Mouse (Mus musculus): ENCODE data around the gene Ppp1ca. TPM values are rescaled to one million over a fixed set of nuclear protein-coding genes. Genes with fewer than 3 reads are reported as not detected.

The Ppp1ca gene
- polyA plus RNA-seq, 1 experiment from 2014 or later = 591 TPM

DNA sequence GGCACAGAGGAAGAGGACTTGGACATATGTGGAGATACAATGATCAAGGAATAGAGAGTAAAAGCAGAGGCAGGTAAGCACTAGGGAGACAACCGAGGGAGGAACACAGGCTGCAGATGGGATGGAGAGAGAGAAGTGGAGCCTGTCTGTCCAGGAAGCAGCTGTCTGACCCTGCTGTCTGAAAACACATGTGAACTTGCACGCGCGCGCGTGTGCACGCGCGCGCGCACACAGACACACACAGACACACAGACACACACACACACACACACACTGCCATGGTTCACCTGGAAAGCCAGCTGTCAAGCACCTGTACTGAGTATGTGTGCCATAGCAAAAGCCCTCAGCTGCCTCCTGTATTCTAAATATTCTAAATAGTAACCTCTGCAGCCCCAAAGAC is 26.4 kb downstream of the Ppp1ca start:
- H3K36me3 ChIP-seq (ENCODE audit: control insufficient read depth, insufficient read depth, low read length) = no peaks in the 10 kb centered on the region

DNA sequence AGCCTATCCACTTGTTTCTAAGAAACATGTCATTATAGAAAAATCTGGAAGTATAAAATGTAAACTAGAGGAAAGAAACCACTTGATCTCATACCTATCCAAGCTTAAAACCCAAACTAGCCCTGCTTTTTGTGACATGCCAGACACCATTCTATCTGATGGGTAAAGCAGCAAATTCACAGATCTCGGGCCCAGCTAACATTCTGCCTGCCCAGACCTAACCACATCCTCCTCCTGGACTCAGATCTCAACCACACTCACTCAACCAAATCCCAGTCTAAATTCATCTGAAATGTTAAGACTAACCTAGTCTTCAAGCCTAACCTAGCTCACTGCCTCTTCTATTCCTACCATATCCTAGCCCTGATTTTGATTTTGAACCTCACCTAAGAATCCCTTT is 26.9 kb downstream of the Ppp1ca start:
- no peaks in the 10 kb centered on the region for H3K9me3 ChIP-seq (ENCODE audit: control insufficient read depth, low read length)
- no peak overlapping the region for H3K4me3 ChIP-seq (replicated peaks; ENCODE audit: low read depth, low read length)
- DNase-seq (no peak), ATAC-seq (ENCODE audit: low FRiP score, low TSS enrichment) (no peak)
- 69% methylated on average over 1 of the region's 1 CpGs for WGBS
- no peak overlapping the region for H3K9ac ChIP-seq (replicated peaks; ENCODE audit: low read length)
- H3K27ac ChIP-seq (replicated peaks; ENCODE audit: low read depth, low read length) = no peak overlapping the region
- no peak overlapping the region for H3K4me2 ChIP-seq (ENCODE audit: low read length)
- H3K4me1 ChIP-seq (ENCODE audit: control insufficient read depth, insufficient read depth, low read length) = 0 out of 2 replicates have a peak, but pooled peaks cover 12% of the 10 kb centered on the region
- H3K27me3 ChIP-seq (ENCODE audit: control insufficient read depth, insufficient read depth, low read length) = peaks cover 29% of the 10 kb centered on the region
- H3K36me3 ChIP-seq (ENCODE audit: control insufficient read depth, insufficient read depth, low read length) = no peaks in the 10 kb centered on the region

More for the DNA sequence above, 26.4 kb downstream of the Ppp1ca start:
- no peak overlapping the region for H3K4me3 ChIP-seq (replicated peaks; ENCODE audit: low read depth, low read length)
- H3K4me2 ChIP-seq (ENCODE audit: low read length) = no peak overlapping the region
- H3K27ac ChIP-seq (replicated peaks; ENCODE audit: low read depth, low read length) = no peak overlapping the region
- H3K9me3 ChIP-seq (ENCODE audit: control insufficient read depth, low read length) = no peaks in the 10 kb centered on the region
- 89% methylated on average over 11 of the region's 11 CpGs for WGBS
- no peak overlapping the region for H3K9ac ChIP-seq (replicated peaks; ENCODE audit: low read length)
- ATAC-seq (ENCODE audit: low FRiP score, low TSS enrichment) = no peak
- DNase-seq = no peak
- peaks cover 34% of the 10 kb centered on the region for H3K27me3 ChIP-seq (ENCODE audit: control insufficient read depth, insufficient read depth, low read length)
- H3K4me1 ChIP-seq (ENCODE audit: control insufficient read depth, insufficient read depth, low read length) = 0 out of 2 replicates have a peak, but pooled peaks cover 15% of the 10 kb centered on the region

DNA sequence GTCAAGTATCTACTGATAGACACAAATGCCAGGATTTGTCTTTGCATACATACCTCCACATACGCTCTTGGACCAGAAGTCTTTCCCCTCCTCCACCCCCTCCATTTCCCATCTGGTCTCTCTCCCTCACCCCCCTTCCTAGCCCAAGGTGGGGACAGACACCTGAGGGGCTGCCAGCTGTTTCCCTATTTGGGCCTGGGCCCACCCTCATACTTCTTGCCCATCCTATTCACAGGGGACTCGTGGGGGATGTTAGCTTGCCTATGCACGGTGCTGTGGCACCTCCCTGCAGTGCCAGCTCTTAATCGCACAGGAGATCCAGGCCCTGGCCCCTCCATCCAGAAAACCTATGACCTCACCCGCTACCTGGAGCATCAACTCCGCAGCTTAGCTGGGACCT is 28.1 kb downstream of the Ppp1ca start:
- no peak overlapping the region for H3K4me2 ChIP-seq (ENCODE audit: low read length)
- no peak overlapping the region for H3K9ac ChIP-seq (replicated peaks; ENCODE audit: low read length)
- ATAC-seq (ENCODE audit: low FRiP score, low TSS enrichment) (no peak), DNase-seq (no peak)
- no peaks in the 10 kb centered on the region for H3K9me3 ChIP-seq (ENCODE audit: control insufficient read depth, low read length)
- H3K4me1 ChIP-seq (ENCODE audit: control insufficient read depth, insufficient read depth, low read length) = 0 out of 2 replicates have a peak, but pooled peaks cover 4% of the 10 kb centered on the region
- WGBS = 86% methylated on average over 6 of the region's 6 CpGs
- no peak overlapping the region for H3K4me3 ChIP-seq (replicated peaks; ENCODE audit: low read depth, low read length)
- H3K36me3 ChIP-seq (ENCODE audit: control insufficient read depth, insufficient read depth, low read length) = no peaks in the 10 kb centered on the region
- peaks cover 22% of the 10 kb centered on the region for H3K27me3 ChIP-seq (ENCODE audit: control insufficient read depth, insufficient read depth, low read length)
- H3K27ac ChIP-seq (replicated peaks; ENCODE audit: low read depth, low read length) = no peak overlapping the region

DNA sequence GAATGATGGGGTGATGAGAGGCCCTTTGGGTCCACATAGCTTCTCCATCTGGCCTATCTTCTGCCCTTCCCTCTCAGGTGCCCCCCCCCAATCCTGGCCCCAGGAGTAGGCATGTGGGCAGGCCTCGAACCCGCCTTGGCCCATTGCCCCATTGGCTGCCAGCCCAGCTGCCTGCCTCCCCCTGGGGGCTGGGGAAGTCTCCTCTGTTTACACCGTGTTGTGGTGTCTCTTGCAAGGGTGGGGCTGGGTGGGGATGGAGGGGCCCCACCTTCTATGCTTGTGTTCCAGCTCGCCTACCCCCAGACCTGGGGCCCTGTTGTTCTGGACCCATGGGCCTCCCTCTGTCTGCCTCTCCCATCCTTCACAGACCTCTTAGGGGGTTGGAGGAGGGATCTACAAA is 28.6 kb downstream of the Ppp1ca start:
- no peak for ATAC-seq (ENCODE audit: low FRiP score, low TSS enrichment)
- no peak for DNase-seq
- H3K27me3 ChIP-seq (ENCODE audit: control insufficient read depth, insufficient read depth, low read length) = peaks cover 17% of the 10 kb centered on the region
- no peak overlapping the region for H3K4me3 ChIP-seq (replicated peaks; ENCODE audit: low read depth, low read length)
- no peak overlapping the region for H3K27ac ChIP-seq (replicated peaks; ENCODE audit: low read depth, low read length)
- H3K4me1 ChIP-seq (ENCODE audit: control insufficient read depth, insufficient read depth, low read length) = no peaks in the 10 kb centered on the region
- H3K4me2 ChIP-seq (ENCODE audit: low read length) = no peak overlapping the region
- H3K9me3 ChIP-seq (ENCODE audit: control insufficient read depth, low read length) = no peaks in the 10 kb centered on the region
- H3K36me3 ChIP-seq (ENCODE audit: control insufficient read depth, insufficient read depth, low read length) = no peaks in the 10 kb centered on the region
- WGBS = 53% methylated on average over 4 of the region's 4 CpGs
- no peak overlapping the region for H3K9ac ChIP-seq (replicated peaks; ENCODE audit: low read length)

DNA sequence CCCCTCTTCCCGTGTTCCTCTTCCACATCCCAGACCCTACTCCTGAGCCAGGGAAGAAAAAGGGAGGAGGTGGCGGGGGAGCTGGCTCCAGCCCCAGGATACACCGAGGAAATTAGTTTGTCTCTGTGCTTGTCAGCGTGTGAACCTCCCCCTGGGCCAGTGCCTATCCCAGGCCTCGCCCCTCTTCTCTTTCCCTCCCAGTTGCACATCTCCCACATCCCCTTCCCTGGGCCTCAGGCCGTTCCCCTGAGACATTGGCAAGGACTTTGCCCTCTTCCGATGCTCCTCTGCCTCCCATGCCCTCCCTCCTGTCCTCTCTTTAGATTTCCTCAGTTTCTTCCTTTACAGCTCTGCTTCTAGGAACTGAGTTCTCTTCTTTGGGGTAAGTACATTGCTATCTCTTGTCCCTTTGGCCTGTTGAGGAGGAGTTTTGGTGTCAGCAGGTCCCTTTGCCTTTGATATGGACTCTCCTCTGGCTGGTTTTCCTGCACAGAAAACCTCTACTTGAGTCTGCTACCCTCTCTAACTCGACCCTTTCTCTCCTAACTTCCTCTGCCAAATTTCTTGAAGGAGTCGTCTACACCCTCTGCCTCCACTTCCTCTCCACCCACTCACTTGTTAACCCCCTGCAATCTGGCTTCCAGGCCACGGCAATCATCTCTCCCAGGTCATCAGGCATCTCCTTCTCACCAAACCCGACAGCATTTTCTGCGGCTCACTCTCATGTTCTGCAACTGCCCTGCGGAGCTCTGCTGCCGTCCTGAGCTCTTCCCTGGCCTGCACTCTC is 29.3 kb downstream of the Ppp1ca start:
- DNase-seq = peak; percentile 12
- no peak overlapping the region for H3K4me2 ChIP-seq (ENCODE audit: low read length)
- no peaks in the 10 kb centered on the region for H3K36me3 ChIP-seq (ENCODE audit: control insufficient read depth, insufficient read depth, low read length)
- H3K27ac ChIP-seq (replicated peaks; ENCODE audit: low read depth, low read length) = no peak overlapping the region
- H3K27me3 ChIP-seq (ENCODE audit: control insufficient read depth, insufficient read depth, low read length) = peaks cover 10% of the 10 kb centered on the region
- WGBS = 43% methylated on average over 14 of the region's 14 CpGs
- no peak overlapping the region for H3K9ac ChIP-seq (replicated peaks; ENCODE audit: low read length)
- H3K4me3 ChIP-seq (replicated peaks; ENCODE audit: low read depth, low read length) = no peak overlapping the region
- no peaks in the 10 kb centered on the region for H3K9me3 ChIP-seq (ENCODE audit: control insufficient read depth, low read length)
- no peak for ATAC-seq (ENCODE audit: low FRiP score, low TSS enrichment)
- H3K4me1 ChIP-seq (ENCODE audit: control insufficient read depth, insufficient read depth, low read length) = no peaks in the 10 kb centered on the region

DNA sequence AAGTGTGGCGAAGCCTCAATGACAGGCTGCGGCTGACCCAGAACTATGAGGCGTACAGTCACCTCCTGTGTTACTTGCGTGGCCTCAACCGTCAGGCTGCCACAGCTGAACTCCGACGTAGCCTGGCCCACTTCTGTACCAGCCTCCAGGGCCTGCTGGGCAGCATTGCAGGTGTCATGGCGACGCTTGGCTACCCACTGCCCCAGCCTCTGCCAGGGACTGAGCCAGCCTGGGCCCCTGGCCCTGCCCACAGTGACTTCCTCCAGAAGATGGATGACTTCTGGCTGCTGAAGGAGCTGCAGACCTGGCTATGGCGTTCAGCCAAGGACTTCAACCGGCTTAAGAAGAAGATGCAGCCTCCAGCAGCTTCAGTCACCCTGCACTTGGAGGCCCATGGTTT is 30.3 kb downstream of the Ppp1ca start:
- 0 out of 2 replicates have a peak, but pooled peaks cover under 1% of the 10 kb centered on the region for H3K27me3 ChIP-seq (ENCODE audit: control insufficient read depth, insufficient read depth, low read length)
- H3K9ac ChIP-seq (replicated peaks; ENCODE audit: low read length) = no peak overlapping the region
- no peaks in the 10 kb centered on the region for H3K4me1 ChIP-seq (ENCODE audit: control insufficient read depth, insufficient read depth, low read length)
- DNase-seq (no peak), ATAC-seq (ENCODE audit: low FRiP score, low TSS enrichment) (no peak)
- no peak overlapping the region for H3K4me2 ChIP-seq (ENCODE audit: low read length)
- H3K36me3 ChIP-seq (ENCODE audit: control insufficient read depth, insufficient read depth, low read length) = no peaks in the 10 kb centered on the region
- no peak overlapping the region for H3K4me3 ChIP-seq (replicated peaks; ENCODE audit: low read depth, low read length)
- 81% methylated on average over 11 of the region's 11 CpGs for WGBS
- no peak overlapping the region for H3K27ac ChIP-seq (replicated peaks; ENCODE audit: low read depth, low read length)
- no peaks in the 10 kb centered on the region for H3K9me3 ChIP-seq (ENCODE audit: control insufficient read depth, low read length)

DNA sequence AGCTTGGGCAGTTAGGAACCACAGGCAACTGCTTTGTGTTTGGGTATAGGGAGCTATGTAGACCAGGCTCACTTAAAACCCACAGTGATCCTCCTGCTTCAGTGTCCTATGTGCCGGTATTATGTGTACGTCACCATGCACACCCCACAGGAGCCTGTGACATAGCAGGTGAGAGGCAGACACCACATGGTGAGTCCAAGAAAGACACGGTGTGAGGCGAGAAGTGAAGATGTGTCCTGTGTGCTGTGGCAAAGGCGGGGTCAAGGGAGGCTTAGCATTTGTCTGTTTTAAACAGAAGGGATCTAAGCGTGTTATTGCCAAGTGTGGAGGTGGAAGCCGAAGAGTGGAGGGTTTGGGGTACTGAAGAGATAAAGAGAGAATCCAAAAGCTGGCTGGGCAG is 34.9 kb downstream of the Ppp1ca start:
- H3K4me2 ChIP-seq (ENCODE audit: low read length) = no peak overlapping the region
- H3K27ac ChIP-seq (replicated peaks; ENCODE audit: low read depth, low read length) = no peak overlapping the region
- ATAC-seq (ENCODE audit: low FRiP score, low TSS enrichment) = no peak
- no peaks in the 10 kb centered on the region for H3K36me3 ChIP-seq (ENCODE audit: control insufficient read depth, insufficient read depth, low read length)
- H3K4me3 ChIP-seq (replicated peaks; ENCODE audit: low read depth, low read length) = no peak overlapping the region
- peaks cover 4% of the 10 kb centered on the region for H3K4me1 ChIP-seq (ENCODE audit: control insufficient read depth, insufficient read depth, low read length)
- DNase-seq = no peak
- H3K9ac ChIP-seq (replicated peaks; ENCODE audit: low read length) = no peak overlapping the region
- 88% methylated on average over 7 of the region's 7 CpGs for WGBS
- no peaks in the 10 kb centered on the region for H3K9me3 ChIP-seq (ENCODE audit: control insufficient read depth, low read length)
- H3K27me3 ChIP-seq (ENCODE audit: control insufficient read depth, insufficient read depth, low read length) = no peaks in the 10 kb centered on the region

DNA sequence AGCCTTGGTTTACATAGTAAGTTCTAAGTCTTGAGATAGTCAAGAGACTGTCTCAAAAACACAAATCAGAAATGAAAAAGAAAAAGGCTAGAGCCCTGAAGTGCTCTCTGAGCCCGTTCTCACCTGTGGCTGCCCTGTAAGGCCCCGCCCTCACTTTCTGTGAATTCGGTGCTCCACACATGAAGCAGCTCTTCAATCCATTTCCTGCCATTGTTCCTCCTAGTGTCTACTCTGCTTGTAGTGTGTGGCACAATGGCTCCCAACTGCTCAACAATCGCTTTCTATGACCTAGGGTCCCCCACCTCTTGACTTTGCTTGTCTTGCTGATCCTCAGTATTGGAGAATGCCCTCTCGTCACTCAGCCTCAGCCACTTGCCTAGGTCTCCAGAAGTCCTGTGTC is 35.6 kb downstream of the Ppp1ca start:
- H3K9me3 ChIP-seq (ENCODE audit: control insufficient read depth, low read length) = no peaks in the 10 kb centered on the region
- H3K4me2 ChIP-seq (ENCODE audit: low read length) = no peak overlapping the region
- no peaks in the 10 kb centered on the region for H3K27me3 ChIP-seq (ENCODE audit: control insufficient read depth, insufficient read depth, low read length)
- no peak overlapping the region for H3K9ac ChIP-seq (replicated peaks; ENCODE audit: low read length)
- no peak for ATAC-seq (ENCODE audit: low FRiP score, low TSS enrichment)
- no peak for DNase-seq
- peaks cover 9% of the 10 kb centered on the region for H3K4me1 ChIP-seq (ENCODE audit: control insufficient read depth, insufficient read depth, low read length)
- H3K36me3 ChIP-seq (ENCODE audit: control insufficient read depth, insufficient read depth, low read length) = no peaks in the 10 kb centered on the region
- no peak overlapping the region for H3K4me3 ChIP-seq (replicated peaks; ENCODE audit: low read depth, low read length)
- no peak overlapping the region for H3K27ac ChIP-seq (replicated peaks; ENCODE audit: low read depth, low read length)
- WGBS = 66% methylated on average over 5 of the region's 5 CpGs
